Mouse (Mus musculus): ENCODE results near the gene Gm19684. TPM values are rescaled to one million over a fixed set of nuclear protein-coding genes. Genes with fewer than 3 reads are reported as not detected.
"Not testable (repeated sequence)": the region's sequence is repeated elsewhere in the genome, so short reads cannot be mapped to it uniquely, and the experiment has no call there.

Gene Gm19684
- polyA plus RNA-seq, 1 experiment from 2014 or later: not detected

- H3K27me3 ChIP-seq (replicated peaks; ENCODE audit: control insufficient read depth, insufficient read depth, low read length); H3K9ac ChIP-seq (replicated peaks; ENCODE audit: low read depth, low read length); H3K27ac ChIP-seq (ENCODE audit: low read length); H3K9me3 ChIP-seq (ENCODE audit: control insufficient read depth, low read length); H3K4me1 ChIP-seq (replicated peaks; ENCODE audit: control insufficient read depth, insufficient read depth, low read length); H3K36me3 ChIP-seq (ENCODE audit: control insufficient read depth, insufficient read depth); H3K4me3 ChIP-seq (replicated peaks; ENCODE audit: low read length); ATAC-seq; H3K4me2 ChIP-seq (ENCODE audit: low read length): not testable (repeated sequence)
- 31% methylated on average over 2 of the region's 2 CpGs for WGBS
Observed at GRCm38 (mm10) chr17:36099603-36100002, 21.9 kb upstream of the Gm19684 start.

- H3K27ac ChIP-seq (ENCODE audit: low read length); H3K36me3 ChIP-seq (ENCODE audit: control insufficient read depth, insufficient read depth); H3K4me1 ChIP-seq (replicated peaks; ENCODE audit: control insufficient read depth, insufficient read depth, low read length); ATAC-seq; H3K9ac ChIP-seq (replicated peaks; ENCODE audit: low read depth, low read length); H3K4me2 ChIP-seq (ENCODE audit: low read length); H3K9me3 ChIP-seq (ENCODE audit: control insufficient read depth, low read length); H3K27me3 ChIP-seq (replicated peaks; ENCODE audit: control insufficient read depth, insufficient read depth, low read length); H3K4me3 ChIP-seq (replicated peaks; ENCODE audit: low read length): not testable (repeated sequence)
- 69% methylated on average over 11 of the region's 12 CpGs for WGBS
Observed at GRCm38 (mm10) chr17:36102091-36102490, 19.4 kb upstream of the Gm19684 start.

- WGBS: 61% methylated on average over 3 of the region's 3 CpGs
- not testable (repeated sequence) for H3K4me3 ChIP-seq (replicated peaks; ENCODE audit: low read length); H3K36me3 ChIP-seq (ENCODE audit: control insufficient read depth, insufficient read depth); ATAC-seq; H3K4me1 ChIP-seq (replicated peaks; ENCODE audit: control insufficient read depth, insufficient read depth, low read length); H3K27me3 ChIP-seq (replicated peaks; ENCODE audit: control insufficient read depth, insufficient read depth, low read length); H3K4me2 ChIP-seq (ENCODE audit: low read length); H3K9ac ChIP-seq (replicated peaks; ENCODE audit: low read depth, low read length); H3K27ac ChIP-seq (ENCODE audit: low read length); H3K9me3 ChIP-seq (ENCODE audit: control insufficient read depth, low read length)
Observed at GRCm38 (mm10) chr17:36110129-36110528, 11.3 kb upstream of the Gm19684 start.

DNA sequence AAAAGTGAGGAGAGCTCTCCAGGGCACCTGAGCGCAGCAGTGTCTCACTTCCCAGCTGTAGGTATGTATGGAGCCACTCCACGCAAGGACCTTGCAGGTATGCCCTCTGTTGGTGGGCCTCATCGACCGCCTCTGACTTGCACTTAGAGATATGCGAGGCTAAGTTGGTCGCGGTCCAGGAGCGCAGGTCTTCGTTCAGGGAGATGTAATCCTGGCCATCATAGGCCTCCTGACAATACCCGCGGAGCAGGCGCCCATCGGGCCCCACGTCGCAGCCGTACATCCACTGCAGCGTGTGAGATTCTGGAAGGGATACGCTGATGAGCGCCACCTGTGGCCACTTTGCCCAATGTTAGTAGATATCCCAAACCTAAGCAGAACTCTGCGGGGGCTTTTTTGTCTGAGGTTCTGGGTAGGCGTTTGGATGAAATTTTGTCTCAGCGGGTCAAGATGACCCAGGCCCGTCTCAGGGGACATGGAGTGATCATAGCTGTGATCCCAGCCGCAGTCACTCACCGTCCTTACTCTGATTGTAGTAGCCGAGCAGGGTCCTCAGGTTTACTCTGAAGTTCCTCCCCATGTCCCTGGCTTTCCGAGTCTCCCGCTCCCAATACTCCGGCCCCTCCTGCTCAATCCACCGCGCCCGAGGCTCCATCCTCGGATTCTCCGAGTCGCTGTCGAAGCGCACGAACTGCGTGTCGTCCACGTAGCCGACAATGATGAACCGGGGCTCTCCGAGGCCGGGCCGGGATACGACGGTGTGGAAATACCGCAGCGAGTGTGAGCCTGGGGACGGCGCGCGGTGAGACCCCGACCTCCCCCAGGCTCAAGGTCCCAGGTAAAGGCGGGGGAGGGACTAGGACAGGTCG lies 10.6 kb upstream of the Gm19684 start:
- H3K36me3 ChIP-seq (ENCODE audit: control insufficient read depth, insufficient read depth); H3K27me3 ChIP-seq (replicated peaks; ENCODE audit: control insufficient read depth, insufficient read depth, low read length); H3K4me1 ChIP-seq (replicated peaks; ENCODE audit: control insufficient read depth, insufficient read depth, low read length); H3K27ac ChIP-seq (ENCODE audit: low read length); H3K9me3 ChIP-seq (ENCODE audit: control insufficient read depth, low read length): not testable (repeated sequence)
- Histone ChIP-seq H3K4me3 (replicated peaks; ENCODE audit: low read length) (peak overlapping the region; percentile 48), H3K4me2 (ENCODE audit: low read length) (peak overlapping the region; percentile 82), H3K9ac (replicated peaks; ENCODE audit: low read depth, low read length) (peak overlapping the region; percentile 25; the same call in 1 of the 2 replicates)
- ATAC-seq: peak; percentile 73
- 1% methylated on average over 55 of the region's 57 CpGs for WGBS

GRCm38 (mm10) chr17:36111510-36111868 lies 10.0 kb upstream of the Gm19684 start:
- 3% methylated on average over 10 of the region's 10 CpGs for WGBS
- peak overlapping the region; percentile 25; the same call in 1 of the 2 replicates for H3K9ac ChIP-seq (replicated peaks; ENCODE audit: low read depth, low read length)
- ATAC-seq: peak; percentile 56

DNA sequence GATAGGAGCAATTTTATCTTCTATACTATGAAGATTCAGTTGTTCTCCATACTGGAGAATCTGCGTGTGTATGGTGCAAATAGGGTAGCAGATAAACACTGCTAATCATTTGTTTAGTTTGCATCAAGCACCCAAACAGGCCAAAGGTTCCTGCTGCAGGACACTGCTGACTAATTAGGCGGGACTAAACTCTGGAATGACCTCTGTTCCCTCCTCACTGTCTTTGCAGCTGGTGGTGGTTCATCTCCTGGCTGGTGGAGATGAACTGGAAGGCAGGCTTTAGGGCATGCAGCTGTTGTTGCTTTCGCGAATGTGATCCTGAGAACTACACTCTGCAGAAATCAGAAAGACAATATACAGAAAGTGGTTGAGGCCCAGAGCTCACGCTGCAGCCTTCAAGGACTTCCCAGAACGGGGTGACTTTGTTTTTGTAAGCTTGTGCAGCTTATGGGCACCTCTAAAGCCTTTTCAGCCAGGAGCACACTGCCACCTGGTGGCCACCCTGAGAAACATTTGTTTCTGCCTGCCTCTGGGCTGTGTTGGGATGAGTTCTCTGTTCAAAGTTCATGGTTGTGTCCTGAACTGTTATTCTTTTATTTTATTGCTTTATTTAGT lies 7.4 kb upstream of the Gm19684 start:
- H3K4me1 ChIP-seq (replicated peaks; ENCODE audit: control insufficient read depth, insufficient read depth, low read length); H3K27me3 ChIP-seq (replicated peaks; ENCODE audit: control insufficient read depth, insufficient read depth, low read length); H3K4me2 ChIP-seq (ENCODE audit: low read length); H3K27ac ChIP-seq (ENCODE audit: low read length); H3K36me3 ChIP-seq (ENCODE audit: control insufficient read depth, insufficient read depth); H3K4me3 ChIP-seq (replicated peaks; ENCODE audit: low read length); H3K9ac ChIP-seq (replicated peaks; ENCODE audit: low read depth, low read length); H3K9me3 ChIP-seq (ENCODE audit: control insufficient read depth, low read length): not testable (repeated sequence)
- 0 out of 2 replicates have a peak, but pooled peaks have one; percentile 43 for ATAC-seq
- 19% methylated on average over 6 of the region's 6 CpGs for WGBS

More at GRCm38 (mm10) chr17:36111510-36111868, 10.0 kb upstream of the Gm19684 start:
- H3K36me3 ChIP-seq (ENCODE audit: control insufficient read depth, insufficient read depth); H3K27me3 ChIP-seq (replicated peaks; ENCODE audit: control insufficient read depth, insufficient read depth, low read length); H3K4me1 ChIP-seq (replicated peaks; ENCODE audit: control insufficient read depth, insufficient read depth, low read length); H3K27ac ChIP-seq (ENCODE audit: low read length); H3K9me3 ChIP-seq (ENCODE audit: control insufficient read depth, low read length): not testable (repeated sequence)
- Histone ChIP-seq H3K4me3 (replicated peaks; ENCODE audit: low read length) (peak overlapping the region; percentile 48), H3K4me2 (ENCODE audit: low read length) (peak overlapping the region; percentile 82)

DNA sequence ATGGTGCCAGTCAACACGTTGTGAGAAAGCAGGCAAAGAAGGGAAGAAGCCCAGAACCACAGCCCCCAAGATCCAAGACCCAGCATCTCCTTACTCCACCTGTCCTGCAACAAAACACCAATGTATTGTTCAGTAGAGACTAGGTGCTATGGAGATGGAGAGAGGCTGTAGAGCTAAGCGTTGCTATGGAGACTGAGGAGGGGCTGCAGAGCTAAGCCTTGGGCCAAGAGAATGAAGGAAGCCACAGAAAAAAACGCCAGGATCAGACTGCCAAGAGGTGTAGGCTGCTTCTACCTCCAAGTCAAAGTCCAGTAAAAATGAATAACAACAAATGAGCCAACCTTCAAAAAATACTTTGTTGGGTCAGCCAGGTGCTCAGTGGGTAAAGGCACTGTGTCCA lies 4.9 kb upstream of the Gm19684 start:
- H3K27me3 ChIP-seq (replicated peaks; ENCODE audit: control insufficient read depth, insufficient read depth, low read length); H3K36me3 ChIP-seq (ENCODE audit: control insufficient read depth, insufficient read depth); H3K9me3 ChIP-seq (ENCODE audit: control insufficient read depth, low read length); ATAC-seq; H3K27ac ChIP-seq (ENCODE audit: low read length); H3K4me3 ChIP-seq (replicated peaks; ENCODE audit: low read length); H3K9ac ChIP-seq (replicated peaks; ENCODE audit: low read depth, low read length); H3K4me1 ChIP-seq (replicated peaks; ENCODE audit: control insufficient read depth, insufficient read depth, low read length); H3K4me2 ChIP-seq (ENCODE audit: low read length): not testable (repeated sequence)
- WGBS: 18% methylated on average over 3 of the region's 3 CpGs

DNA sequence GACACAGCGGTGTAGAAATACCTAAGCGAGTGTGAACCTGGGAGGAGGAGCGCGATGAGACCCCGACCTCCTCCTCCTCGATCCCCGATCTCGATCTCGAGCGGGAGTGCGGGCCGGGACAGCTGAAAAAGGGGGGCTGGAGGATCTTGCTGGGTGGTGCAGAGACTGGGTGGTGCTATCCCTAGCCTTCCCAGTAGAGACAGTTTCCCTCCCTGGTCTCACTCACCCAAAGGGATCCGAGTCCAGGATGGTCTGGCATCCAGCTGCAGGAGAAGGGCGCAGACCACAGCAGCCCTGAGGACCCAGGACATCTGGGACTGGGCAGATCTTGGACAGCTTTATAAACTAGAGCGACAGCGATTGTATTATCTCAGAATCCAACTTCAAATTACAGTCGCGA lies 639 bp upstream of the Gm19684 start:
- peak overlapping the region; percentile 19 for H3K4me2 ChIP-seq (ENCODE audit: low read length)
- not testable (repeated sequence) for H3K4me3 ChIP-seq (replicated peaks; ENCODE audit: low read length); H3K27ac ChIP-seq (ENCODE audit: low read length); H3K9ac ChIP-seq (replicated peaks; ENCODE audit: low read depth, low read length); H3K9me3 ChIP-seq (ENCODE audit: control insufficient read depth, low read length); H3K27me3 ChIP-seq (replicated peaks; ENCODE audit: control insufficient read depth, insufficient read depth, low read length); ATAC-seq; H3K36me3 ChIP-seq (ENCODE audit: control insufficient read depth, insufficient read depth); H3K4me1 ChIP-seq (replicated peaks; ENCODE audit: control insufficient read depth, insufficient read depth, low read length)
- 22% methylated on average over 18 of the region's 18 CpGs for WGBS

GRCm38 (mm10) chr17:36124111-36124510 lies 2.6 kb downstream of the Gm19684 start:
- H3K27ac ChIP-seq (ENCODE audit: low read length); ATAC-seq; H3K9ac ChIP-seq (replicated peaks; ENCODE audit: low read depth, low read length); H3K36me3 ChIP-seq (ENCODE audit: control insufficient read depth, insufficient read depth); H3K9me3 ChIP-seq (ENCODE audit: control insufficient read depth, low read length); H3K4me3 ChIP-seq (replicated peaks; ENCODE audit: low read length); H3K4me1 ChIP-seq (replicated peaks; ENCODE audit: control insufficient read depth, insufficient read depth, low read length); H3K4me2 ChIP-seq (ENCODE audit: low read length); H3K27me3 ChIP-seq (replicated peaks; ENCODE audit: control insufficient read depth, insufficient read depth, low read length): not testable (repeated sequence)
- WGBS: 87% methylated on average over 3 of the region's 3 CpGs

All from forebrain, embryonic 16.5 days (tissue).